Mouse (Mus musculus) megakaryocyte, embryonic 14.5 days (primary cell): ENCODE measurements around the gene Tsg101. TPM values are rescaled to one million over a fixed set of nuclear protein-coding genes. Genes with fewer than 3 reads are reported as not detected.
"Not testable (repeated sequence)": the region's sequence is repeated elsewhere in the genome, so short reads cannot be mapped to it uniquely, and the experiment has no call there.

Source experiments
- H3K27me3 ChIP-seq: replicated peaks from 2 replicates; pipeline ENCODE3; 2012; ENCODE audit warnings: inconsistent platforms
- H3K36me3 ChIP-seq: replicated peaks from 2 replicates; pipeline ENCODE3; 2012; ENCODE audit warnings: low read length, inconsistent platforms, mixed read lengths
- H3K4me1 ChIP-seq: 2 replicates; pipeline ENCODE4 v1.6.1; 2012; ENCODE audit warnings: inconsistent platforms
- H3K4me3 ChIP-seq: replicated peaks from 2 replicates; pipeline ENCODE3; 2012; ENCODE audit warnings: moderate library complexity, mild to moderate bottlenecking, inconsistent platforms
- H3K9me3 ChIP-seq: 2 replicates; pipeline ENCODE4 v1.6.1; 2012; ENCODE audit warnings: inconsistent platforms
- FLI1 ChIP-seq: IDR thresholded peaks from 2 replicates; pipeline ENCODE4 v1.6.1; 2012; ENCODE audit warnings: low read length, inconsistent platforms, mixed read lengths
- GATA1 ChIP-seq: IDR thresholded peaks from 3 replicates; pipeline ENCODE4 v1.6.1; 2012; ENCODE audit warnings: mixed read lengths, low read length, inconsistent platforms, borderline replicate concordance
- polyA plus RNA-seq: library from polyadenylated mRNA; stranded (reverse); fragments of >175 nt; gene quantifications from 2 replicates; pipeline ENCODE4 v1.2.3, GENCODE M21; 2012; ENCODE audit warnings: low replicate concordance; ENCODE audit not compliant: insufficient read depth

The Tsg101 gene
- polyA plus RNA-seq, 1 experiment = 42.8 TPM

DNA sequence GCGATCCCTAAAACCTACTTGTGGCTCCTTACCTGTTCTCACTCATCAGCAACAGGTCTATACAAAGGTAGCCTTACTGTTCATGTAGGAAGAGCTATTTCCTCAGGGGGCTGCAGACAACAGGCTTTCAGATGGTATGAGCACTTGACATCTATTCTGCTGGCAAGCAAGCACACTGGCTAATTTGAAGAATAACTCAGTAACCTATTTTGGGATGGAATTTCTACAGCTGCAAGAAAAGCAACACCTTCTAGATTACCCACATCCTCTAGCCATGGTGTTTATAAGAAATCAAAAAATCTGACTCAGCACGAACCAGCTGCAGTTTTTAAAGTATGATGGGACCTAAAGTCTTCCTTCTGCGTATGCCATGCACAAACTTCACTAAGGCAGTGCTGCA, 11.6 kb upstream of the Tsg101 start:
- TF ChIP-seq GATA1 (no peak), FLI1 (no peak)
- Histone ChIP-seq H3K4me3 (no peak overlapping the region), H3K27me3 (no peaks in the 10 kb centered on the region), H3K36me3 (peaks cover 65% of the 10 kb centered on the region), H3K9me3 (no peaks in the 10 kb centered on the region), H3K4me1 (peaks cover 15% of the 10 kb centered on the region)

- TF ChIP-seq GATA1 = no peak
- TF ChIP-seq FLI1 = no peak
- Histone ChIP-seq H3K27me3 (no peaks in the 10 kb centered on the region), H3K4me3 (no peak overlapping the region), H3K36me3 (peaks cover 46% of the 10 kb centered on the region), H3K9me3 (no peaks in the 10 kb centered on the region), H3K4me1 (peaks cover 15% of the 10 kb centered on the region)
Observed at GRCm38 (mm10) chr7:46928291-46928690, 8.5 kb upstream of the Tsg101 start.

DNA sequence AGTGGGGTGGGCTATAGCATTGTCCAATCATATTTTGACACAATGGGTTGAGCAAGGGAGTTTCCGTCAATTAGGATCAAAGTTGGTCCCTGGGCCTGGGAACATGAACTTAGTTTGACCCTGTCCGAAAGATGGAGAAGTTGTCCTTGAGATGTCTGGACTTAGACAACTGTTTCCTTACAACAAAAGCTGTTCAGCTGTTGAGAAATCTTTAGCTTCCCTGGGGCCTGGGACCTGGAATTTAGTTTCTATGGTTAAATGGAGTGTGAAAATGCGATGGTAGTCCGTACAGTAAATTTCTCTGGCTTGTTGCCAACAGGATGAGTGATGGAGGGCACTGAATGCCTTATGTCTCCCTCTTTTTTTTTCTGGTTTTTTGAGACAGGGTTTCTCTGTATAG, 2.3 kb upstream of the Tsg101 start:
- peaks cover 18% of the 10 kb centered on the region for H3K36me3 ChIP-seq
- H3K9me3 ChIP-seq = no peaks in the 10 kb centered on the region
- H3K4me1 ChIP-seq = peaks cover 31% of the 10 kb centered on the region
- H3K27me3 ChIP-seq = no peaks in the 10 kb centered on the region
- no peak for TF ChIP-seq FLI1
- TF ChIP-seq GATA1 = no peak
- no peak overlapping the region for H3K4me3 ChIP-seq

- no peaks in the 10 kb centered on the region for H3K27me3 ChIP-seq
- H3K4me1 ChIP-seq = peaks cover 47% of the 10 kb centered on the region
- peak overlapping the region; percentile 96 for H3K4me3 ChIP-seq
- TF ChIP-seq GATA1 (no peak), FLI1 (no peak)
- H3K36me3 ChIP-seq = peaks cover 36% of the 10 kb centered on the region
- H3K9me3 ChIP-seq = no peaks in the 10 kb centered on the region
Observed at GRCm38 (mm10) chr7:46918678-46919371, 944 bp downstream of the Tsg101 start.

GRCm38 (mm10) chr7:46916376-46916775, 3.4 kb downstream of the Tsg101 start:
- H3K4me3 ChIP-seq = peak overlapping the region; percentile 54
- peaks cover 54% of the 10 kb centered on the region for H3K36me3 ChIP-seq
- TF ChIP-seq GATA1 (no peak), FLI1 (no peak)

DNA sequence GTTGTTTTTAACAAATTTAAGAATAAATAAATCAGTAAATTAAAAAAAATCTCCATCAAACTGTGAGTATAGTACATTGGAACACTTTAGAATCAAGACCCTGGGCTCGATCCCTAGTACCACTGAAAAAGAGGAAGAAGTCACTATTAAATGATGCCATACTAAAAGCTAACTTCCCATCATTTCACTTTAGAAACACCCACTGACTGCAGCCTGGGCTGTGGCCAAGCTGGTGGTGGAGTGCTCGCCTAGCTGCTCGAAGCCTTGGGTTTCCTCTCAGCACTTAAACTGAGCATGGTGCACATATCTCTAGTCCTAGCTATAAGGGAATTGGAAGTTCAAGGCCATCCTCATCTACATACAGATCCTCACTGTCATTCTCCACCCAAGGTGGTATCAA, 8.5 kb downstream of the Tsg101 start:
- no peak for TF ChIP-seq GATA1
- no peak for TF ChIP-seq FLI1
- no peaks in the 10 kb centered on the region for H3K27me3 ChIP-seq
- H3K4me1 ChIP-seq = peaks cover 35% of the 10 kb centered on the region
- no peak overlapping the region for H3K4me3 ChIP-seq
- H3K9me3 ChIP-seq = no peaks in the 10 kb centered on the region
- H3K36me3 ChIP-seq = peaks cover 91% of the 10 kb centered on the region

More at GRCm38 (mm10) chr7:46916376-46916775, 3.4 kb downstream of the Tsg101 start:
- Histone ChIP-seq H3K4me1 (peaks cover 48% of the 10 kb centered on the region), H3K9me3 (no peaks in the 10 kb centered on the region), H3K27me3 (no peaks in the 10 kb centered on the region)

GRCm38 (mm10) chr7:46899343-46899742, 20.4 kb downstream of the Tsg101 start:
- Histone ChIP-seq H3K4me1 (peaks cover 35% of the 10 kb centered on the region), H3K27me3 (no peaks in the 10 kb centered on the region), H3K36me3 (peaks cover 96% of the 10 kb centered on the region), H3K9me3 (no peaks in the 10 kb centered on the region), H3K4me3 (no peak overlapping the region)
- TF ChIP-seq FLI1 (no peak), GATA1 (no peak)

GRCm38 (mm10) chr7:46895511-46895910, 24.3 kb downstream of the Tsg101 start:
- Histone ChIP-seq H3K4me1 (peaks cover 30% of the 10 kb centered on the region), H3K27me3 (no peaks in the 10 kb centered on the region), H3K36me3 (peaks cover 93% of the 10 kb centered on the region), H3K9me3 (no peaks in the 10 kb centered on the region), H3K4me3 (no peak overlapping the region)
- TF ChIP-seq FLI1 (no peak), GATA1 (no peak)

- no peak for TF ChIP-seq GATA1
- TF ChIP-seq FLI1 = no peak
- H3K9me3 ChIP-seq = no peaks in the 10 kb centered on the region
- peaks cover 45% of the 10 kb centered on the region for H3K36me3 ChIP-seq
- H3K4me3 ChIP-seq = peak overlapping the region; percentile 56
- no peaks in the 10 kb centered on the region for H3K27me3 ChIP-seq
- peaks cover 62% of the 10 kb centered on the region for H3K4me1 ChIP-seq
Observed at GRCm38 (mm10) chr7:46883304-46883703, 36.5 kb downstream of the Tsg101 start.

GRCm38 (mm10) chr7:46881941-46882340, 37.8 kb downstream of the Tsg101 start:
- not testable (repeated sequence) for H3K27me3 ChIP-seq, H3K4me3 ChIP-seq, H3K9me3 ChIP-seq
- Histone ChIP-seq H3K36me3 (peaks cover 31% of the 10 kb centered on the region), H3K4me1 (peaks cover 76% of the 10 kb centered on the region)
